Mouse (Mus musculus): Measurements from ENCODE around the gene Zfp820.

DNA sequence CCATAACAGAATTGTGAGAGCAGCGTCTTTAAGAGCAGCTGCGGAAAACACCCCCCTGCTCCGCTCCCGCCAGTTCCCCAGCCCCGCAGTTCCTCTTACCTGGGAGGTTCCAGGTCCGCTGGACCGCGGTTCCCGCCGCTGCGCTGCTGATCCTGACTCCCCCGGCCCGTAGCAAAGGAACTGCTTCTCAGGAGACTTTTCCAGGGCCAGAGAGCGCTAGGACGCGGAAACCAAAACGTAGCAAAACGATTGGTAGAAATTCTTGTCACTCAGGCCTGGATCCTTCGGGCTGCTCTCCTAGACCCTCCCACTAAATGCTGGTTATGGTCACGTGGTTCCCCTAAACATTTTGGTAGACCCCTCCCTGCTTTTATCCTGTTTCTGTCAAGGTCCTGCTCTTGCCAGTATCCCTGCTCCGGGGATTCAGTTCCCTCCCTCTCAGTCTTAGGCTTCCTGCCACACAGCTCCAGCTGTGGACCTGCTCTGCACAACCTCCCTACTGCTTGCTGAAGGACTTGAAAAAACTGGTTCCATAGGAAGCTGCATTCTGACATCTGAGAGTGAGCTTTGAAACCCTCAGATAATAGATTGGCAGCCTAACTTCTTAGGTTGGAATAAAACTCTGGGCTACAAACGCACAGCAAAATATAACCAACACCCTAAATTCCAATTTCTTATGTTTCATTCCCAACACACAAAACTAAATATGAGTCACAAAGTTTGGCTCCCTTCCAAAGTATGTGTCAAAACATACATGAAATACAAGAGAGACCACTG, at the start of gene Zfp820:
- TF ChIP-seq EP300 (IDR thresholded peaks at IDR 0.05; ENCODE audit: insufficient read depth, low read depth, low read length) (no peak), CTCF (IDR thresholded peaks at IDR 0.05) (no peak)
